22 mouse cellular contexts compared by ENCODE assay signal in genomic region chr7:71229183-71229582, GRCm38 (mm10).
DNase-seq lines count a peak whose midpoint lies in the region; ATAC-seq and TF ChIP-seq lines count a peak whose summit lies in the region.
"Had no signal": no experiment of that assay in that cellular context is flagged by ENCODE, and none has a peak within 500 bp of the region (broad histone marks: within the 10 kb centered on the region; RNA-seq: fewer than 3 reads in every experiment).

No protein-coding gene starts in this region.

- peaks cover 32% of the 10 kb centered on the region for H3K4me1 ChIP-seq in heart, embryonic 13.5 days
- peaks cover 7% of the 10 kb centered on the region for H3K4me1 ChIP-seq in kidney, postnatal 0 days (replicated peaks; ENCODE audit: insufficient read depth, low read length)
- no peaks in the 10 kb centered on the region; the same call in 1 of the 2 replicates for H3K4me1 ChIP-seq in brown adipose tissue, adult 24 weeks (ENCODE audit: control insufficient read depth, insufficient read depth, insufficient read length, low read length)
- H3K4me1 ChIP-seq: forebrain, embryonic 15.5 days; hindbrain, embryonic 13.5 days; liver, embryonic 12.5 days had no signal

- no peak overlapping the region for H3K9ac ChIP-seq in heart, embryonic 13.5 days
- no peak overlapping the region for H3K9ac ChIP-seq in kidney, postnatal 0 days (ENCODE audit: low read depth, low read length)
- H3K9ac ChIP-seq: forebrain, embryonic 15.5 days; hindbrain, embryonic 13.5 days; limb, embryonic 13.5 days; liver, embryonic 12.5 days had no signal

- intact Hi-C loops in gastrocnemius, adult 2 months (cut with DNase I) = loop anchor here (10.0 kb wide), 1 partner anchor 166 kb away; no protein-coding TSS in a partner anchor

- WGBS in heart, embryonic 13.5 days = 57% methylated on average over 3 of the region's 3 CpGs
- 27% methylated on average over 3 of the region's 3 CpGs for WGBS in kidney, postnatal 0 days

- ATAC-seq in heart, embryonic 13.5 days (ENCODE audit: extremely low read depth, insufficient number of reproducible peaks, low FRiP score, low TSS enrichment) = no peak
- no peak for ATAC-seq in kidney, postnatal 0 days (replicated peaks; ENCODE audit: low FRiP score, low read depth)
- ATAC-seq: forebrain, embryonic 15.5 days; liver, embryonic 12.5 days had no signal

- H3K4me3 ChIP-seq in gastrocnemius, adult 2 months = no peak overlapping the region
- H3K4me3 ChIP-seq in heart, embryonic 13.5 days = no peak overlapping the region
- H3K4me3 ChIP-seq in kidney, postnatal 0 days (replicated peaks; ENCODE audit: low read depth, low read length) = no peak overlapping the region
- no peak overlapping the region for H3K4me3 ChIP-seq in brown adipose tissue, adult 24 weeks (ENCODE audit: insufficient read depth, low read depth, low read length)
- H3K4me3 ChIP-seq: forebrain, embryonic 15.5 days; hindbrain, embryonic 13.5 days; limb, embryonic 13.5 days; liver, embryonic 12.5 days had no signal

- DNase-seq in gastrocnemius, adult 2 months = no peak
- no peak for DNase-seq in gastrocnemius, adult 18-20 months (ENCODE audit: low spot score)
- DNase-seq in heart, postnatal 4 days = no peak
- DNase-seq in kidney, postnatal 0 days (ENCODE audit: low spot score) = peak; percentile 59
- no peak for DNase-seq in kidney, adult 11 months
- DNase-seq in right cerebral cortex, postnatal 36 days (ENCODE audit: low spot score in 2 of 2) = no peak
- DNase-seq: adrenal gland, postnatal 25 days; cerebellum, adult 9-10 months; gastrocnemius, postnatal 25 days; layer of hippocampus, adult 9-11 months; lung, adult 18-20 months; lung, postnatal 4 days; midbrain, embryonic 14.5 days; right cerebral cortex, postnatal 14 days; spleen, adult 18-20 months; thymus, postnatal 36 days had no signal

- H3K27me3 ChIP-seq in heart, embryonic 13.5 days (replicated peaks) = no peaks in the 10 kb centered on the region
- no peaks in the 10 kb centered on the region for H3K27me3 ChIP-seq in kidney, postnatal 0 days (ENCODE audit: insufficient read depth, low read length)
- H3K27me3 ChIP-seq: forebrain, embryonic 15.5 days; hindbrain, embryonic 13.5 days; limb, embryonic 13.5 days; liver, embryonic 12.5 days had no signal

- no peaks in the 10 kb centered on the region for H3K9me3 ChIP-seq in heart, embryonic 13.5 days
- H3K9me3 ChIP-seq in kidney, postnatal 0 days (replicated peaks; ENCODE audit: low read length) = no peaks in the 10 kb centered on the region
- H3K9me3 ChIP-seq: forebrain, embryonic 15.5 days; hindbrain, embryonic 13.5 days; limb, embryonic 13.5 days; liver, embryonic 12.5 days had no signal

- peak overlapping the region; percentile 70 for H3K27ac ChIP-seq in gastrocnemius, adult 2 months
- peak overlapping the region; percentile 32; the same call in 1 of the 2 replicates for H3K27ac ChIP-seq in heart, embryonic 13.5 days (replicated peaks)
- peak overlapping the region; percentile 70 for H3K27ac ChIP-seq in kidney, postnatal 0 days
- peak overlapping the region; percentile 76 for H3K27ac ChIP-seq in brown adipose tissue, adult 24 weeks (replicated peaks; ENCODE audit: low read depth, low read length)
- H3K27ac ChIP-seq: forebrain, embryonic 15.5 days; hindbrain, embryonic 13.5 days; liver, embryonic 12.5 days had no signal

- TF ChIP-seq CTCF in gastrocnemius, adult 2 months (IDR thresholded peaks at IDR 0.05) = no peak
- TF ChIP-seq CTCF in kidney, postnatal 0 days (IDR thresholded peaks at IDR 0.05; ENCODE audit: low read depth) = no peak

- no peaks in the 10 kb centered on the region for H3K36me3 ChIP-seq in heart, embryonic 13.5 days
- no peaks in the 10 kb centered on the region for H3K36me3 ChIP-seq in kidney, postnatal 0 days (ENCODE audit: insufficient read depth, low read length)
- H3K36me3 ChIP-seq: forebrain, embryonic 15.5 days; hindbrain, embryonic 13.5 days; limb, embryonic 13.5 days; liver, embryonic 12.5 days had no signal

- no peak overlapping the region for H3K4me2 ChIP-seq in heart, embryonic 13.5 days
- no peak overlapping the region for H3K4me2 ChIP-seq in kidney, postnatal 0 days (ENCODE audit: low read length)
- H3K4me2 ChIP-seq: forebrain, embryonic 15.5 days; hindbrain, embryonic 13.5 days; limb, embryonic 13.5 days; liver, embryonic 12.5 days had no signal
